Mouse (Mus musculus) splenic B cell, adult 2 months (primary cell): Measurements from ENCODE around the gene Zscan18.
"Not testable (repeated sequence)": the region's sequence is repeated elsewhere in the genome, so short reads cannot be mapped to it uniquely, and the experiment has no call there.

Source experiments
- DNase-seq: peaks from one replicate; pipeline ENCODE4 v3.0.0-alpha.2; 2011; ENCODE audit warnings: low read depth, low spot score
- H3K27me3 ChIP-seq: 2 replicates; pipeline ENCODE4 v1.6.1; 2012; ENCODE audit warnings: mild to moderate bottlenecking, low read length, moderate library complexity, mixed read lengths; ENCODE audit not compliant: control insufficient read depth, poor library complexity, insufficient read depth, severe bottlenecking
- H3K36me3 ChIP-seq: 2 replicates; pipeline ENCODE4 v1.6.1; 2012; ENCODE audit warnings: mild to moderate bottlenecking, low read length, moderate library complexity, mixed read lengths; ENCODE audit not compliant: control insufficient read depth, poor library complexity, insufficient read depth, severe bottlenecking

Zscan18 gene

DNA sequence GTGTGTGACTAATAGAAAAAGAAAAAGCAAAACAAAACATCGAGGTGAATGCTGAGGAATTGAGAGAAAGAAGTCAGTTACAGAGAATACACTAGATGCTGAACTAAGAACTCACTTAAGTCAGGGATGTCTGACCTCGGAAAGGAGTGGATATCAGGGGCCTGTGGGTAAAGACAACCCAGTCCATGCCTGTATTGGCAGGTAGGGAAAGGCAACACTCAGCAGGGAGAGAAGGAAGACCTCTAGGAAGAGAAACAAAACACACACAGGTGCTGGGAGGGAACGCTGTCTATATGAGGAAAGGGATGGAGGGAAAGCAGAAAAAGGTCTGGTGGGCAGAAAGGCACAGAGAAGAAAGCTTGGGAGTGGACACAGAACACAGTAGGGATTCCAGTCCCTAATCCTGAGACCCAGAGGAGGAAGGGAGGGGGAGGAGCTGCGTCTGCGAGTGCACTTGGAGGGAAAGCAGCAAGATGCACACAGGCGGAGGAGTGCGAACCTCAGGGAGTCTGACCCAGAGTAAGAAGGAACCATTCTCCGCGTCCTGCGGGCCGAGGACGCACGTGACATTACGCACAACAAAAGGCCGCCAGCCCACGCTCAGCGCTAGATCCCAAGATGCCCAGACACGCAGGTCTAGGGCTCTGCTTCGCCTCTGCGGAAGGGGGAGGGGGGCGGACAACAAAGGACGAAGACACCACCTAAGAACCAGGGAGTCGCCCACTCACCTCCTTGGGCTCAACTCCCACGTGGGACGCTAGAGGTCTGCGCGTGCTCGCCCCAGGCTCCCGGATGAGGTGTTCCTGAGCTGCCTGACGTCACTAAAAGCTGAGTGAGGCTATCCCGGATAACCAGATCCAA lies at the start of gene Zscan18:
Gene Zscan18, minus strand, starts transcription at position 770 of the 861 bp plus-strand sequence.
- Histone ChIP-seq H3K36me3 (0 out of 2 replicates have a peak, but pooled peaks cover 2% of the 10 kb centered on the region), H3K27me3 (no peaks in the 10 kb centered on the region)
- peak; percentile 50 for DNase-seq

DNA sequence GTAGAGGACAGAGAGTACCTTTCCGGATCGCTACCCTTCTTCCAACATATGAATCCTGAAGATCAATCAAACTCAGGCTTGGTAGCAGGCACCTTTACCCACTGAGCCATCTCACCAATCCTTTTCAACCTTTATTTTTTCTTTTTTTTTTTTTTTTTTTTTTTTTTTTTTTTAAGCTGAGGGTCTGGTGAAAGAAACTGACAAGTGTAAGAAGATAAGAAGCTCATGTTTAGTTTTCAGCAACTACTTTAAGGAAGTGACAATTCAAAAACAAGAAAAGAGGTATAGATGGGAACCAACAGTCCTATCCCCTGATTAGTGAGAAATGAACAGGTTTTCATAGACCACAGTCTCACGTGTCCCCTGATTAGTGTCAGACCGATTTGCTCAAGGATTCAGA lies 32.3 kb upstream of the Zscan18 start:
- peaks cover 23% of the 10 kb centered on the region for H3K36me3 ChIP-seq
- H3K27me3 ChIP-seq: no peaks in the 10 kb centered on the region
- no peak for DNase-seq

DNA sequence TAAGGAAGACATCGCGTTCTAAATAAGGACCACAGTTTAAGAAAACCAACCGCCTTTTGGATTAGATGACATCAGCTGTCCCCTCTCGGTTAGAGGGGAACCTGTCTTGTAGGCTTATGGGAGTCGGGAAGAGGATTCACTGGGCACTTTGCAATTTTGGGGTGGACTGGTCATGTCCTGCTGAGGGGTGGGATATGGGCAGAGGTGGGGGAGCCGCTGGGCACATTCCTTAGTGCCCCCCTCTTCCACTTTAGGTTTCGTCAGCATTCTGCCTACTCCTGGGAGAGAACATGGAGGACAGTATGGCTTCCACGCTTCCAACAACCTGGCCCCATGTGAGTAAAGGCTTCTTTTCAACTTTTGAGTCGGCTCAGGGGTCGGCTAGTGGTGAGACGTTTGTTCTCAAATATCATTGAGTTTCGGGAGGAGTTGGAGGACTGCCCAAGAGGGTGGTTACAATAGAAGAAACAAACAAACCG lies 31.8 kb upstream of the Zscan18 start:
- peaks cover 20% of the 10 kb centered on the region for H3K36me3 ChIP-seq
- no peaks in the 10 kb centered on the region for H3K27me3 ChIP-seq
- DNase-seq: no peak

DNA sequence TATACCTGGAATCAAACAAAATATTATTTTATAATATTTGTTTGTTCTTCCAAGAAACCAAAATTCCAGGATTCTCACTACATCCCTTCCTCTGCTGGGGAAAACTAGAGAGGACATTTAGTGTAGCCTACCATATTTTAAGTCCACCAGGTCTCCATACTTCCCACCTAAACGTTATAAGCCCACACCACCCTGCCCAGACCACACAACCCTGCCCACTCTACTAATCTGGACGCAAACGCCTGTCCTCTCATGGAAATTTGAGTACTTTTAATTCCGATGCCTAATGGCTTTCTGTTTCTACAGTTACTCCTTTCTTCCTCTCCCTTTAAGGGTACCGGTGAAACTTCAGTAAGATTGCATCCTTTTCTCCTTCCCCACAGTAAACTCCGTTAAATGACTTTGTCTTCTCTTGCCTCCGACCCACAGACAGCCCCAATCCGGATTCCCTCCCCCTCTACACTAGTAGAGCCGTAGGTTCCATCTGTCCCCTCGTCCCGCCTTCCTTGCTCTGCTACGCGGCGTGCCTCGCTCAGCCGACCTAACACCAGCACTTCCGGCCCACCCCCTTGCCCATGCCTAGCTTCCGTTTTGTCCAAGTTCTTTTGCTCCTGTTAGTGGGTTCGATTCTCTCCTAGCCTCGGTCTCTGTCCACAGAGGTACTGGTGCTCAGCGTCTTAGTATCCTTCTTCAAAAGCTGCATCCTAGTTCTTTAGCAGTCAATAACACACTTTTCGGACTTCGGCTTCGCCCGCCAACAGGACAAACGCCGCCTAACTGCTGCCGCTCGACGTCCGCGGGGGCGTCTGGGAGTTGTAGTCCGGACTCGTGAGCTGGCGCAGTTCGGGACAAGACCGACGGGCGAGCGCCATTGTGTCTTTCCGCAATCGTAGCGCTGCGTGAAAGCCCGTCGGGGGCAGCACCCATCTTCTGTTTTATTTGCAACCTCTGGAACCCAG lies 31.0 kb upstream of the Zscan18 start, which contains the start of gene Zfp110:
Gene Zfp110, plus strand, starts transcription at position 600 of the 959 bp plus-strand sequence.
- Histone ChIP-seq H3K36me3 (peaks cover 17% of the 10 kb centered on the region), H3K27me3 (no peaks in the 10 kb centered on the region)
- DNase-seq: peak; percentile 92

DNA sequence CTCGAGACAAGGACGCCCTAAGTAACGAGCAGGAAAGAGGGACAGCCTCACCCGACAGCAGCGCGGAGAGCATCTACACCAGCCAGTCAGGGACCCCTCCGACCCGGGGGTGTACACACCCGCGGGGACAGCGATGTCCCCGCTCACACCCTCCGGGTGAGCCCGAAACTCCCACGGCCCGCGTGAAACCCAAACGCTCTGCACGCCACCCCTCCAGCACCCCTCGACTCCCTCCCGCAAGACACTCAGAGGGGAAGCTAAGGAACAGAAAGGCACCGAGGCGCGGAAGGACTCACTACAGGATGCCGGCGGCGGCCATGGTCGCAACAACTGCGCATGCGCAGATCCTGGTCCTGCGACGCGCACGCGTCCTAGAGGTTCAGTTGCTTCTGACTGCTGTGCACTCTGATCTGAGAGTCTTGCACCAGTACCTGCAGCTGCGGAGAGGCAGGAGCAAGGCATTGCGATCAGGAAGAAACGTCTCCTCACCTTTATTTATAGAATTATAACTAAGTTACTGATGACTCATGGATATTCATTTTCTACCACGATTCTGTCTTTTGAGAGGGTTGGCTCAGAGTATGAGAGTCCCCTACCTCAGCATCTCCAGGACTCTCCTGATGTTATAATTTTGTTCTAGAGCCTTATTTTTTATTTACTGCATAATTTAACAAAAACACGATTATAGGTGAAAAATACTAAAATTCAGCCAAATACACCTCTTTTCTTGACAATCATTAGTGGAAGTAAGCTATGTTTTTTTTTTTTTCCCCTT lies 15.3 kb upstream of the Zscan18 start, which contains the start of gene Zfp329:
Gene Zfp329, minus strand, starts transcription at position 338 of the 775 bp plus-strand sequence.
- peaks cover 3% of the 10 kb centered on the region; the same call in 1 of the 2 replicates for H3K36me3 ChIP-seq
- H3K27me3 ChIP-seq: no peaks in the 10 kb centered on the region
- peak; percentile 95 for DNase-seq

DNA sequence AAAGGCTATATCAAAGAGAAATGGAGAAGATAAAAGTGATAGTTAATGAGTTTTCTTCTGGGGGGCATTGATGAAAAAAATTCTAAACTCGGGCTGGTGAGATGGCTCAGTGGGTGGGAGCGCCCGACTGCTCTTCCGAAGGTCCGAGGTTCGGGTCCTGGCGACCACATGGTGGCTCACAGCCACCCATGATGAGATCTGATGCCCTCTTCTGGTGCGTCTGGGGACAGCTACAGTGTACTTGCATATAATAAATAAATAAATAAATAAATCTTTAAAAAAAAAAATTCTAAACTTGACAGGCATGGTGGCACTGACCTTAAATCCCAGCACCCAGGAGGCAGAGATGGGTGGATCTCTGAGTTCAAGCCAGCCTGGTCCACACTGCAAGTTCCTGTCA lies 12.1 kb upstream of the Zscan18 start:
- no peaks in the 10 kb centered on the region for H3K27me3 ChIP-seq
- peak; percentile 13 for DNase-seq
- H3K36me3 ChIP-seq: peaks cover 14% of the 10 kb centered on the region

DNA sequence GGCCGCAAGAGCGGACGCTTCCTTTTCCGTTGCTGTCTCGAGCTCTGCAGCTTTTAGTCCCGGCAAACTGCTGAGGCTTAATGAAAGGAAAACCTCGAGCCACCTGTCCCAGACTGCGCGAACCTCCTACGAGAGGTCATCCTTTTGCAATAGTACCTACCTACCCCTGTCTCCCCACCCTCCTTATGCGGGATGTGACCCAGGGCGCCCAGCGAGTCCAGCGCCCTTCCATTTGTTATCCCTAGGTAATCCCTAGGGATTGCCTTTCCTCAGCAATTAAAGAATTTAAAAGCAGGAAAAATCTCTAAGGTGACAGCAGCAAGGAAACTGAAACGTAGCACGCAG lies 264 bp upstream of the Zscan18 start:
- H3K27me3 ChIP-seq: no peaks in the 10 kb centered on the region
- 0 out of 2 replicates have a peak, but pooled peaks cover 2% of the 10 kb centered on the region for H3K36me3 ChIP-seq
- no peak for DNase-seq

DNA sequence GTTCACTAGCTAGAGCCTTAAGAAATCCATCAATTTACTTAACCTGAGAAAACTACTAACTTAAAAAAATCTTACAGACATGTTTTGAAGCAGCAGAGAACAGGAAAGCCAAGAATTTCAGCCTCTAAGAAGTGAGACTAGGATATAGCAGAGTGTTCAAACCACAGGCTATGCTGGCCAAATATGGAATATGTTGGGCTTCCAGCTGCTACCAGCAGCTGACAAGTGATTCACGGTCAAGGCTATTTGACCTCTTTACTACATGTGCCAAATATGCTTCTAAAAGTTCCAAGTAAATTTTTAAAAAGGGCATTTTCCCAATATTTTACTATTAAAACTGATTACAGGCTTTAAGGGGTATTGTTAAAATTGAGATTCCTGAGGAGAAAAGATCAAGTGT lies 3.9 kb downstream of the Zscan18 start:
- no peak for DNase-seq
- H3K27me3 ChIP-seq: no peaks in the 10 kb centered on the region
- no peaks in the 10 kb centered on the region for H3K36me3 ChIP-seq

DNA sequence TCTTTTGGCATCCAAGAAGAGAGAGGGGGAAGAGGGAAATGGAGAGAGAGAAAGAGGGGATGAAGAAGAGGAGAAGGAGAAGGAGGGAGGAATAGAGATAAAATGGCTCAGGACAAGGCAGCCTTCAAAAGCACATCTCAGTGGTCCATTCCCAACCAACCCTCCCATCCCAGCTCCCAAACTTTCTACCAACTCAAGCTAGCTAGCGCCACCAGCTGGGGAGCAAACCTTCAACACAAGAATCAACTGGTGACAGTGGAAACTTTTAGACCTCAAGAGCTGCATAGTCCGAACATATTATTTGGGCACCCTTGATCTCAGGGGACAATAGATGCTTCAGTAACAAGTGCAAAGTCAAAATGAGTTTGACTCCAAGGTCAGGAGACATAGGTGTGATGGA lies 5.5 kb downstream of the Zscan18 start:
- Histone ChIP-seq H3K36me3 (no peaks in the 10 kb centered on the region), H3K27me3 (no peaks in the 10 kb centered on the region)
- no peak for DNase-seq

DNA sequence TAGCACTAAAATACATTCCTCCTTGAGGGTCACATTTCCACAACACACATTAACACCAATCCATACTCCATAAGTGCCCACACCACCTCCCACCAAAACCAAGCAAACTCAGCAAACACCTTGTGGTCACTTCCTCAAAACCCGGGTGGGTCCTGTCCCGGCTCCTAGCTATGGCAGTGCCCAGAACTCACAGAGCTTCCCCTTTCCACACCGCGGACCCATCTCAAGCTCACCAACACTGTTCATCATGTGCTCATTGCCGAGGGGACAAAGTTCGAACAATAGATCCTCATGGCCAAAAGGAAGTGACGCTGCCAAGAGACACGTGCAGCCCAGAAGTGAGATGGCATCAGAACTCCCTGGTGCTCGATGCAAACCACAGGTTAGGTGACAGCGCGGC lies 10.8 kb downstream of the Zscan18 start:
- not testable (repeated sequence) for H3K27me3 ChIP-seq, H3K36me3 ChIP-seq
- DNase-seq: peak; percentile 6

DNA sequence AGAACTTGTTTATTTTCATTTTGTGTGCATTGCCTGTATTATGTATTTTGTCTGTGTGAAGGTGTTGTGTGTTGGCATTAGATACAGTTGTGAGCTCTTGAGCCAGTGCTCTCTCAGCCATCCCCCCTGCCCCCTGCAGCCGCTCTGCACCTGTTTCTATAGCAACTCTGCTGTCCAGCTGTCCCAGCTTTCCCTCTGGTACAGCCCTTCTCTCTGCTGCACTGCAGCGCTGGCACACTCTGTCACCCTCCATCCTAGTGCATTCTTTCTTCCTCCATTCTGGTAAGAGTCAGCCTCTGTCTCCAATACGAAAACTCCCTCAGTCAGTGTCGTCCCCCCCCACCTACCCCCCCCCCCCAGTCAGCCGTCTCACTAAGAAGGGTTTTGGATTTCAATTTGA lies 15.4 kb downstream of the Zscan18 start:
- Histone ChIP-seq H3K27me3 (no peaks in the 10 kb centered on the region), H3K36me3 (no peaks in the 10 kb centered on the region)
- no peak for DNase-seq

DNA sequence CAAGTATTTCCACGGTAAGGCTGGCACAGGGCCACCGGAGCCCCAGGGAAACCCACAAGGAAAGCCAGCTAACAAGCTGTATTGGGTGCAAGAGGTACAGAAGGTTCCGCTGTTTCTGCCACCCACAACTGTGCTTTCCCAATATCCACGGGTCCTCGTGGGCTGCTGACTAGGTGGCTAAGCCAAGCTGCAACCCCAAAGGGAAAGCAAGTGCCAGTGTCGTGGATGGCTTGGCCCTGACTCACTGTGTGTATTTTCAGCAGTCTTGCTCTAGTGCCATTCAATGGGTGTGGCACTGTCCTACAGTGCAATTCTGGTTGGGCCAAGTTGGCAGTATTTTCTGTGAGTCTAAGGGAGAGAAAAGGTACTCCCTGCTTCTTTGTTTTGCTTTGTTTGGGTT lies 16.1 kb downstream of the Zscan18 start:
- Histone ChIP-seq H3K36me3 (no peaks in the 10 kb centered on the region), H3K27me3 (no peaks in the 10 kb centered on the region)
- no peak for DNase-seq

DNA sequence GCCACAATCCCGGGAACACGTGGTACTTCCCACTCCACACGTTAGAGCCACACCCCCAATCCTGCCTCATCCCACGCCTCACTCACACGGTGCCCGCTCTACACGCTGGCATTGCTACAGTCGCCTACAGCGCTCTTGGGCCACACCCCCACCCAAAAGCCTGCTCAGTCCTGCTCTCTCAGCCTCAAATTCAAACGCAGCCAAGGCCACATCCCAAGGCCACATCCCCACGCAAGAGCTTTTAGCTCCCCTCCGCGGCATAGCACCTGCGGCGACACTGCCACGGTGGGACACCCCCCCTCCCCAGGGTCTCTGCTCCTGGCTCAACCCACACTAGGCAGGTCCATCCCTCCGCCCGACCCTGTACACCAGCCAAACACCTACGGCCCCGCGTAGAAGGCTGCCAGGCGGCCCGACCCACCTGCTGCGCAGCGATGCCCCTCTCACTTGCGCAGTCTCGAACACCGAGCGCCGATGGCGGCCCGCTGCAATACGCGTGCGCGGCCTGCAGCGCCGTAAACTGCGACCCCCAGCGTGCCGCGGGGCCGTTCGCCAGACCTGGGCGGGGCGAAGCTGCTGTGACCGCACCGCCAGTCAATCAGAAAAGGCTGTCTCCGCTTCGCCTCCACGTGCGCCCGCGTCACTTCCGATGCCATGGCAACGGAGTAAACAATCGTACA lies 23.1 kb downstream of the Zscan18 start:
- no peaks in the 10 kb centered on the region for H3K36me3 ChIP-seq
- no peaks in the 10 kb centered on the region for H3K27me3 ChIP-seq
- DNase-seq: peak; percentile 84

DNA sequence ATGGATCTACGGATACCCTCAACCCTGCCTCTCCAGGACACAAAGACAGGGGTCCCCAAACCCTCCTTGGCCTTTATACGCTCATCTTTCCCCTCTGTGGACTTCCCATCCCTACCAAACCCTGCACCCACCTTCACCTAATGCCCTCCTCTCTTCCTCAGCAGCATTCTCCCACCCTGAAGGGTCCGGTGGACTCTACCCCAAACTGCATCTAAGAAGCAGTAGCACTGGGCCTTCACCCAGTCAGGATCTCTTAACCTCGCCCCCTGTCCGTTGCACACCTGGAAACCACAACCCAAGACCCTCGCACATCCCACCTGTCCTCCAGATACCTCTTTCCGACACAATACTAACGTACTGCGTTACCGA lies 23.7 kb downstream of the Zscan18 start:
- no peak for DNase-seq
- Histone ChIP-seq H3K27me3 (no peaks in the 10 kb centered on the region), H3K36me3 (no peaks in the 10 kb centered on the region)
